Mouse (Mus musculus) brain, adult 2 months (tissue): ENCODE data around the gene Pip5k1a.
"Not testable (repeated sequence)": the region's sequence is repeated elsewhere in the genome, so short reads cannot be mapped to it uniquely, and the experiment has no call there.

Source experiments
- DNase-seq: peaks from one replicate; pipeline ENCODE4 v3.0.0; 2011; ENCODE audit warnings: low read depth, low spot score

Gene Pip5k1a

GRCm38 (mm10) chr3:95106338-95107117 is at the start of gene Pip5k1a:
Gene Pip5k1a (minus strand): TSS chr3:95106930.
- peak; percentile 100 for DNase-seq

- DNase-seq, result peak; percentile 53
Measured at GRCm38 (mm10) chr3:95153874-95154273, 47.1 kb upstream of the Pip5k1a start.

- no peak for DNase-seq
Measured at GRCm38 (mm10) chr3:95147924-95148323, 41.2 kb upstream of the Pip5k1a start.

DNA sequence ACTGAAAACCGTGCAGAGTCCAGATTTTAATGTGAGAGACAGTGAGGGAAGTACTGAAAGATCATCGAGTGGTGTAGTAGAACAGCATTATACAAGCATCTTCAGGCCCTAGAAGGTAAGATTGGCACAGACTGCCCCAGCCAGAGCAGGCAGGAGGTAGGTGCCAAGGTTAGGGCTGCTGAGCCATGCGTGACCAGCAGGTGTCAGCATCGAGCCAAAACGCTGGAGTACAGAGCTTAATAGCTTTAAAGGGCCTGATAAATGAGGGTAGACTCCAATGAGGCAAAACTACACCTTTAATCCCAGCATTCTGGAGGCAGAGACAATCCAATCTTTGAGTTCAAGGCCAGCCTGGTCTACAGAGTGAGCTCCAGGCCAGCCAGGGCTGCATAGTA is 35.9 kb upstream of the Pip5k1a start:
- peak; percentile 91 for DNase-seq

DNA sequence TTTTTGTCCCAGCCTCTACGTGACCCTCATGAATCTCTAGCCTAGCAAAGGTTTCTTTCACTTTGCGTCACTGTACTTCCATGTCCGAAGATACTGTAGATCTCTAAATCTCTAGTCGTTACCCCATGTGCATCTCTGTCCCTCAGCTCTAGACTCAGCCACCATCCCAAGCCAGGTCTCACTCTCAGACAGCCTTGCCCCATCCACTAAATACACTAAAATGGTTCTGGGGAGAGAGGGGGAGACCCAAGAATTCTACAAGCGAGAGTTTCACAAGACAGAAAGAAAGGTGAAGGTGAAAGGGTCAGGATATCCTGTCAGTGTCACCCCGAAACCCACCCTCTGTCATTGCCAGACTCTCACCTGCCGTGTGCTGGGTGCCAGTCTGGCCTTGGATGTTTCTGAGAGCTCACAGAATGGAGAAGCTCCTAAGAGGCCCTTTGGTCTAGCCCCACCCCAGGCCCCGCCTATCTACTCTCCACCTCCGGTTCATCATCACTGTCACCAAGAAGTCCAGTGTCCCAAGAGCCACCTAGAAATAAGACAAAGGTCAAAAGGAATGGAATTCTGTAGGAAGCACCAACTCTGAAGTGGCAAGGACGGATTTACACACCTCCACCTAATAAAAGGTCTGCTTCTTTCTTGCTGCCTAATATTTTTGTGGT is 35.4 kb upstream of the Pip5k1a start, which contains the start of gene Tnfaip8l2:
TSS of gene Tnfaip8l2 (minus strand) at position 409 of the 665 bp plus-strand sequence.
- no peak for DNase-seq

GRCm38 (mm10) chr3:95141474-95141873 is 34.7 kb upstream of the Pip5k1a start:
- no peak for DNase-seq

DNA sequence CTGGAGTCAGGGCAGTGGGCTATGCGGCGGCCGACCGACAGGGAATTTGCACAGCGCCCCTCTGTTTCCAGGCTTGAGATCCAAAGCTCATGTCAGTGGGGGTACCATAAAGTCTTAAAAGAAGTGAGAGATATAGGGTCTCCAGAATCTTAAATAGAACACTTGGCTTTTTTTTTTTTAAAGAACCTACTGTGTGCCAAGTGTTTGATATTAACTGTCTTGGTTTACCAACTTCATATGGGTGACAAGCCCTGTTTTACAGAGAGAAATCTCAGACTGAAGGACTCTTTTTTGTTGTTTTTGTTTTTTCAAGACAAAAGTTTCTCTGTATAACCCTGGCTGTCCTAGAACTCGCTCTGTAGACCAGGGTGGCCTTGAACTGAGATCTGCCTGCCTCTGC is 34.1 kb upstream of the Pip5k1a start:
- DNase-seq, result no peak

- no peak for DNase-seq
Measured at GRCm38 (mm10) chr3:95140289-95140595, 33.5 kb upstream of the Pip5k1a start.

- no peak for DNase-seq
Measured at GRCm38 (mm10) chr3:95139586-95140288, 33.0 kb upstream of the Pip5k1a start.

DNA sequence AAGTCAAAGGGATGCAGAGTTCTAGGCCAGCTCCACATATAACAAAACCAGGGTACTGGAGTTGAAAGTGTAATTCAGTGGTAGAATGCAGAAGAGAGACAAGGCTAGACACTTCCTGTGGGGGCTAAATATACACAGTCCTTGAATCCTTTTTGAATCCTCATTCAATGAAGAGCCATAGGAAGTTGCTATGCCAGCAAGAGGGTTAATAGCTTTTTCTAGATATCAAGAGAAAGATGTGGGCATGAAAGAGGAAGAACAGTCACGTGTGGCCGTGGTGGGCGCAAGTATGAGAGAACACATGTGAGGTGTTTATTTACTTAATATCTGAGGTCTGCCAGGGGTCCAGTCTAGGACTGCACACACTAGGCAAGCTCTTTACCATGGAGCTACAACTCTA is 29.6 kb upstream of the Pip5k1a start:
- DNase-seq, result no peak

- no peak for DNase-seq
Measured at GRCm38 (mm10) chr3:95135433-95136052, 28.8 kb upstream of the Pip5k1a start.

DNA sequence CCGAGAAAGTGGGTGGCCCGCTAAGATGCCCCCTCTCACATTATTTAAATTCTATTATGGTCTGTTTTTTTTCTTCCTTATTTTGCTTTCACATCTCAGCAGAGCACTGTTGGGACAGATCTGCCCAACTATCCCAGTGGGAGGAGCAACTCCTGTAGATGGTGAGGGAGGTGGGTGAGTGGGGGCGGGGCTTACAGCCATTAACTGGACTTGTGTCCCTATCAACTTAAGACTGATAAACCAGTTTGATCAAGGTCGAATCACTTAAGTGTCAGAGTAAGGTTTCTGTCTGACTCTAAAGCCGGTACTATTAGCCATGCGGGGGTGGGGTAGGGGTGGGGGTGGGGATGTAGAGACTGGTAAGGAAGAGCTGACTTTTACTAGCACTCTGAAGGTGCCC is 28.3 kb upstream of the Pip5k1a start:
- DNase-seq, result peak; percentile 59

DNA sequence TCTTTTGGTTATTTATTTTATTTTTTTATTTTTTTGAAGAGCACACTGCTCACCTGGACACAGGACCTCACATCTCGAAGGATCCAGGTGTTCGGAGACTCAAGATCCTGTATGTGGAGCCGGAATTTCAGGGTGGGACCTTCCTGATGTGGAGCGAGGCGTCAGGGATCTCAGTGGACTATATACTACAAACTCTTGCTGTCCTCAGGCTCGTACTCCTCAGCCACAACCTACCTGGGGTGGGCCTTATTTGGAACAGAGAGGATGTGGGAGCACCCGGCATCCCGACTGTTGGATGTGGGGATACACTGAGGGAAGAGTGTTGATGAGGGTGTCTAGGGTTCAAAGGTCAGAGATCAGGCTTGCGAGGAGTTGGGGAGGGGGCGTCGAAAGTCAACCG is 27.4 kb upstream of the Pip5k1a start:
- not testable (repeated sequence) for DNase-seq

GRCm38 (mm10) chr3:95133680-95134101 is 27.0 kb upstream of the Pip5k1a start, which contains the start of the genes Scnm1 and Lysmd1:
Gene Scnm1 (minus strand): TSS chr3:95134011.
Gene Lysmd1 (plus strand): TSS chr3:95134088.
- peak; percentile 99 for DNase-seq

GRCm38 (mm10) chr3:95133176-95133575 is 26.4 kb upstream of the Pip5k1a start:
- DNase-seq, result no peak

- not testable (repeated sequence) for DNase-seq
Measured at GRCm38 (mm10) chr3:95132389-95132788, 25.7 kb upstream of the Pip5k1a start.

DNA sequence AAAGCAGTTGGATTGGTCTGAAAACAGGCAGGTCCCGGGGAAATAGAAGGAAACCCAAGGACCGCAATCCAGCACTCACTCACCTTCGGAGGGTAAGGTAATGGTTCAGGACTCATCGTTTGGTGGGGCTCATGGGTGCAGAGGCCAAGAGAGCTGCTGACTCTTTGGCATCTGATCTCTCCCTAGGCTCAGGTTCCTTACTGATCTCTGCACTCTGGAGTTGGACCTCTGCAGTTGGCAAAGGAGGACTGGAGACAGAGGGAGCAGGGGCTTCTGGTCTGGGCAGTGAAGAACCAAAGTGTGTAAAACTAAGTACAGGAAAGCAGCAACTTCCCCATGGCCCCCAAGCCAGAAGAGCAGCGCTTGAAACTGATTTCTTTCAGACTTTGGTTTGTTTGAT is 23.4 kb upstream of the Pip5k1a start:
- DNase-seq, result no peak

DNA sequence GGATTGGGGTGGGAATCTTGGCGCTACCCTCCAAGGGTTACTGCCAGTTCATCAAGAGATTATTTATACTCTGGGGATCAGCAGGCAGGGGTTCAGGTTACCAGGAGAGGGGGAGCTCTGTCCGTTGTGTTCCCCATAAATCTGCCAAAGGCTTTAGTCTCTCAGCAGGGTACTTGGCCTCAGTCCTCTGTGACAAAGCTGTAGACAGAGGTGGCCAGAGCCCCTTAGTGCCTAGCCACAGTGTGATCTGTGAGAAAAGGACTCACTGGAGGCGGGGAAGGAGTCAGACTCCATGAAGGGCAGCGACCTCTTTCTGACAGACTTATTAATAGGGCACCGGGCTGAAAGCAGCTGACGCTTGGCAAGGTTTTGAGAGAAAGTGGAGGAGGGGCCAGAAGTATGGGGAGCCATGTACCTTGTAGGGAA is 22.5 kb upstream of the Pip5k1a start:
- peak; percentile 75 for DNase-seq

GRCm38 (mm10) chr3:95124972-95125371 is 18.2 kb upstream of the Pip5k1a start:
- DNase-seq, result peak; percentile 58

- DNase-seq, result peak; percentile 14
Measured at GRCm38 (mm10) chr3:95124246-95124645, 17.5 kb upstream of the Pip5k1a start, which contains the start of gene Tmod4. Gene Tmod4 (plus strand): TSS chr3:95124476.

GRCm38 (mm10) chr3:95121580-95121979 is 14.8 kb upstream of the Pip5k1a start:
- DNase-seq, result no peak

GRCm38 (mm10) chr3:95117751-95118150 is 11.0 kb upstream of the Pip5k1a start:
- DNase-seq, result no peak
